Mouse (Mus musculus) cortical plate, adult 2 months (tissue): ENCODE results near the gene Gm26938. TPM values are rescaled to one million over a fixed set of nuclear protein-coding genes. Genes with fewer than 3 reads are reported as not detected.

ENCODE experiments used
- H3K27ac ChIP-seq: fragments of 200-500 bp; 2 replicates; pipeline ENCODE4 v1.5.1; 2012; ENCODE audit warnings: low read length, control low read depth, inconsistent platforms; ENCODE audit not compliant: insufficient read depth
- H3K4me1 ChIP-seq: fragments of 200-500 bp; 2 replicates; pipeline ENCODE4 v1.6.1; 2011; ENCODE audit warnings: low read length; ENCODE audit not compliant: control insufficient read depth, insufficient read depth
- H3K4me3 ChIP-seq: fragments of 200-500 bp; 2 replicates; pipeline ENCODE4 v1.5.1; 2011; ENCODE audit warnings: mild to moderate bottlenecking, low read length, control low read depth; ENCODE audit not compliant: insufficient read depth
- CTCF ChIP-seq: fragments of 200-500 bp; IDR thresholded peaks from 2 replicates; pipeline ENCODE4 v1.5.1; 2011; ENCODE audit warnings: mild to moderate bottlenecking, control low read depth, low read length; ENCODE audit not compliant: insufficient read depth; ENCODE audit errors: extremely low read depth
- POLR2A ChIP-seq: fragments of 200-500 bp; IDR thresholded peaks from 2 replicates; pipeline ENCODE4 v1.6.1; 2011; ENCODE audit warnings: mild to moderate bottlenecking, low read length, control low read depth; ENCODE audit not compliant: insufficient read depth; ENCODE audit errors: extremely low read depth
- polyA plus RNA-seq: library from polyadenylated mRNA; depleted of rRNA; stranded (reverse); fragments of >200 nt; gene quantifications from 2 replicates; pipeline ENCODE4 v1.2.3, GENCODE M21; 2012

Gene Gm26938
- polyA plus RNA-seq, 1 experiment, result not detected

DNA sequence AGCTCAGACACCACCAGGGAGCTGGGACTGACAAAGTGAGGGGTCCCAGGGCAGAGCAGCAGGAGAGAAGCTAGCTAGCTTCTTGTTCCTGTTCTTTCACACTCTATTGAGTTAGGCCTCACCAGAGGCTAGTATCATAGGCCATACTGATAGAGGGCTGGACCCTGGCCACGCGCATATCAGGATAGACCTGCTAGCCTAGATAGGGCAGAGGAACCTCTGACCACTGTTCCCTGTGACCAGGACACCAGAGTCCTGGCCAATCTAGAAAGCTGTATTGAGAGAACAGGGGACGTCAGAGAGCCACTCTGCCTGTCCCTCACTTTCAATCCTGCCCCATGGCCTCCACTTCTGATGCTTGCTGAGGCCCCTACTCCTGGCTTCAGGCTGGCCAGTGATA is 8.2 kb downstream of the Gm26938 start:
- no peaks in the 10 kb centered on the region for H3K4me1 ChIP-seq
- H3K4me3 ChIP-seq, result no peak overlapping the region
- TF ChIP-seq POLR2A (no peak), CTCF (no peak)
- no peak overlapping the region for H3K27ac ChIP-seq

GRCm38 (mm10) chr5:139817292-139817691 is 8.9 kb downstream of the Gm26938 start:
- Histone ChIP-seq H3K4me3 (no peak overlapping the region), H3K27ac (no peak overlapping the region), H3K4me1 (no peaks in the 10 kb centered on the region)
- TF ChIP-seq POLR2A, result no peak
- peak; percentile 60 for TF ChIP-seq CTCF

DNA sequence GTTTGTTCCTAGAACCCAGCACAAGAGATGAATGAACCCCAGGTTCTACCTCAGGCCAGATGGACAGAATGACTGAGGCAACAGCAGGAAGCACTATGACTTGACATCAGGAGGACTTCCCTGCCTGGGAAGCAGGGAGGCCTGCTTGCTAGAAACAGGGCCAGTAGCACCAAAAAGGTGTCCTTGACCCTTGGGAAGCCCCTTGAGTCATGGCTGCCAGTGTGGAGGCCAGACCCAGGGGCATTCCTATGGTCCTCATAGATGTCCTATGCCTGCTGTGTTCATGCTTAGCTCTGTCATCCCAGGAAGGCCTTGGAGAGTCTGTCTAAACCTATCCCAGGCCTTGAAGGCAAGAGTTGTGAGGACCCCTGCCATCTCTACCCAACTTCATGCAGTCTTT is 9.8 kb downstream of the Gm26938 start:
- no peak for TF ChIP-seq POLR2A
- TF ChIP-seq CTCF, result no peak
- Histone ChIP-seq H3K27ac (no peak overlapping the region), H3K4me1 (no peaks in the 10 kb centered on the region), H3K4me3 (no peak overlapping the region)

GRCm38 (mm10) chr5:139815964-139816363 is 10.2 kb downstream of the Gm26938 start:
- TF ChIP-seq CTCF, result no peak
- TF ChIP-seq POLR2A, result no peak
- Histone ChIP-seq H3K4me3 (no peak overlapping the region), H3K4me1 (no peaks in the 10 kb centered on the region), H3K27ac (no peak overlapping the region)

DNA sequence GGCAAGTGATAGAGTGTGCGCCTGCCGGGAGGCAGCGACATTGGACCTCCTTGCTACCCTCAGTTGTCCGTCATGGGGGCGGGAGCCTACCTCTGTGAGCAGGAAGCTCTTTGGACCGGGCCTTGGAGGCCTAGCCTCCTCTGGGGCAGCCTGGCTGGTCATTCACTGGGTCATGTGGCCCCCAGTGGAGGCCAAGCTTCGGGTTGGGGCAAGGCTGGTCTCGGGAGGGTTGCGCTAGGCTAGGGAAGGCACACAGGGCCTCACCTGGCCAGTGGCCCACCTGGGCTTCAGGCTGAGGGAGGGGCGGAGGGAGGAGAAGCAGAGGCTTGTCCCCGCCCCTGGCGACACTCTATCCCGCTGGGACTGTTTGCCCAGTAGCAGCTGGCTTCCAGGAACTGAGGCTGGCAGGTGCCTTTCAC is 12.2 kb downstream of the Gm26938 start:
- TF ChIP-seq CTCF (no peak), POLR2A (no peak)
- Histone ChIP-seq H3K4me1 (no peaks in the 10 kb centered on the region), H3K4me3 (no peak overlapping the region), H3K27ac (no peak overlapping the region)

- Histone ChIP-seq H3K4me3 (no peak overlapping the region), H3K4me1 (no peaks in the 10 kb centered on the region), H3K27ac (no peak overlapping the region)
- TF ChIP-seq CTCF (no peak), POLR2A (no peak)
These were observed 13.1 kb downstream of the Gm26938 start for GRCm38 (mm10) chr5:139813126-139813490.

DNA sequence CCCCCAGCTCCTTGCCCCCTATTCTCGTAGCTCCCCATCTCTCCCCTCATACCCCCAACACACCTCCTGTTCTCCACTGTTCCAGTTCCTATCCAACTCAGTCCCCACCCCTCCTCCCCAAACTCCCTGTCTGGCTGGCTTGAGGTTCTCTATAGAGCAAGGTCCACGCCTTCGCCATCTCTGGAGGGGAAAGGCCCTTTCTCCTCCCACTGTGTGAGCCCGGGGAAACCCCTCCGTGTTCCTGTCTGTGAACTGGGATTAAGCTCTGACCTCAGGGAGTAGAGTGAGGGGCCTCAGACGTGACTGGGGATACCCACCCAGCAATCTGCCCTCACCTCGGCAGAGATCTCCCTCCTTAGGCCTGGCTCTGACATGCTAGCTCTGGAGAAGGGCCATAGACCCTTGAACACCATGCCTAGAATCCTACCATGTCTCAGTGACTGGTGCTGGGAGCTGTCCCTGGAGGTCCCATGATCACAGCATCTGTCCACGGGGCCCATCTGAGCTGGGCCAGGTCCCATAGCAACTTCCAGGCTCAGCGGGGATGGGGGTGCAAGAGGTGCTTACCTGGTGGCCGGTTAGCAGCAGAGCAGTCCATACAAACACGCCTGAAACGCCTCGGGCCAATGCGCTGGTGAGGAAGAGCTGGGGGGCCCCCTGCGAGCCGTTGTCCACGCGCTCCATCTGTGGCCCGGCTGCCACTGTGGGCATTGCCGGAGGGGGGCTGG is 13.6 kb downstream of the Gm26938 start:
- no peak overlapping the region for H3K27ac ChIP-seq
- H3K4me1 ChIP-seq, result no peaks in the 10 kb centered on the region
- H3K4me3 ChIP-seq, result no peak overlapping the region
- TF ChIP-seq CTCF (no peak), POLR2A (no peak)

- Histone ChIP-seq H3K4me3 (no peak overlapping the region), H3K27ac (no peak overlapping the region), H3K4me1 (no peaks in the 10 kb centered on the region)
- TF ChIP-seq POLR2A (no peak), CTCF (no peak)
These were observed 14.4 kb downstream of the Gm26938 start for GRCm38 (mm10) chr5:139811677-139812397.

GRCm38 (mm10) chr5:139809397-139809796 is 16.8 kb downstream of the Gm26938 start:
- Histone ChIP-seq H3K4me3 (no peak overlapping the region), H3K27ac (no peak overlapping the region), H3K4me1 (no peaks in the 10 kb centered on the region)
- TF ChIP-seq POLR2A, result no peak
- TF ChIP-seq CTCF, result no peak

DNA sequence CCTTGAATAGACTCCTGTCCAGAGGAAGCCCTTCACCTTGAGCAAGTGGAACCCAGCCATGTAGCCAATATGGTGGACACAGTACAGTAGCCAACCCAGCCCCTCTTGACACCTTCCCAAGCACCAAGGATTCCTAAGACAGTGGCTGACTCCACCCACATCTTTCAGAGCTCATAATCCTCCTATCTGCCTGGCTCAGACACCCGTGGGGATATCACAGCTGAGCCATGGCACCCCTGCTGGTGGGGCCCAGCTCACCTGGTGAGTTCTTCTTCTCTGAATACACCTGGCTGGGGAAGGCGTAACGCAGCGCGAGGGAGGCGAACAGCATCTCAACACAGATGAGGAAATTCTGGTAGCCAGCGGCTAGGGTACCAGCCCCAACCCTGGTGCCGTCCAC is 20.3 kb downstream of the Gm26938 start:
- Histone ChIP-seq H3K4me3 (no peak overlapping the region), H3K27ac (no peak overlapping the region), H3K4me1 (no peaks in the 10 kb centered on the region)
- no peak for TF ChIP-seq POLR2A
- no peak for TF ChIP-seq CTCF
